Mouse (Mus musculus): ENCODE measurements around the gene Serping1.
A peak's percentile ranks its signal among the peaks of the same experiment; 100 is the strongest.

Gene Serping1

GRCm38 (mm10) chr2:84715562-84716361, 59.5 kb downstream of the Serping1 start:
- DNase-seq (ENCODE audit: low read depth, low spot score): peak; percentile 99

Measured in 3T3-L1 (cell line).